Mouse (Mus musculus): ENCODE data around the gene Tifab.
A peak's percentile ranks its signal among the peaks of the same experiment; 100 is the strongest.
"Not testable (repeated sequence)": the region's sequence is repeated elsewhere in the genome, so short reads cannot be mapped to it uniquely, and the experiment has no call there.

Tifab gene

DNA sequence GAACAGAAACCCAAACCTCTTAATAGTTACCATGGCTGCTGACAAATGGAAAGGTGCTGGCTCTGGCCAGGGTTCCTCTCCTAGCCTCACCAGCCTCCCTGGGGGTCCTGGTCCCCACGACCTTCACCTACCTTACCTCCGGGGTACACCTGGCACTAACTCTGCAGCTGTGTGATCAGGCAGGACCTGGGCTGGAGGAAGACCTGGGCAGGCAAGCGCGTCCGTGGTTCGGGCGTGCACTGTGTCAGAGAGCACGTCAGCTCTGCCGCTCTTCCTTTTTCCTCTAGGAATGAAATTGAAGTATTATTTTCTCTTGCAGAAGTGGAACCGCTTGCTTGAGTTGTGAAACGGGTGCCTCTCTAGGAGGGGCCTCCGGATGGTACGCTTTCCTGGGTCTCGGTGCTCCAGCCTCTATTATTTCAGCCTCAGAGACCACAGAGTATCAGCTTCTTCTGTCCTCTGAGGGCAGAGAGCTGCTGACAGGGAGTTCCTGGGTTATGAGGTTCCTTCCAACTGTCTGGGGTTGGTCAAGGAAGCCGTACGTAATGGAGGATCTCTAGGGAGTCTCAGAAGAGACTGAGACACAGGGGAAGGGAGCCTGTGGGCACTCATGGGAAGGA lies at the start of gene Tifab:
Tifab (minus strand) TSS at position 470 of the 620 bp plus-strand sequence.
- no peak for DNase-seq (ENCODE audit: extremely low spot score, low spot score)

DNA sequence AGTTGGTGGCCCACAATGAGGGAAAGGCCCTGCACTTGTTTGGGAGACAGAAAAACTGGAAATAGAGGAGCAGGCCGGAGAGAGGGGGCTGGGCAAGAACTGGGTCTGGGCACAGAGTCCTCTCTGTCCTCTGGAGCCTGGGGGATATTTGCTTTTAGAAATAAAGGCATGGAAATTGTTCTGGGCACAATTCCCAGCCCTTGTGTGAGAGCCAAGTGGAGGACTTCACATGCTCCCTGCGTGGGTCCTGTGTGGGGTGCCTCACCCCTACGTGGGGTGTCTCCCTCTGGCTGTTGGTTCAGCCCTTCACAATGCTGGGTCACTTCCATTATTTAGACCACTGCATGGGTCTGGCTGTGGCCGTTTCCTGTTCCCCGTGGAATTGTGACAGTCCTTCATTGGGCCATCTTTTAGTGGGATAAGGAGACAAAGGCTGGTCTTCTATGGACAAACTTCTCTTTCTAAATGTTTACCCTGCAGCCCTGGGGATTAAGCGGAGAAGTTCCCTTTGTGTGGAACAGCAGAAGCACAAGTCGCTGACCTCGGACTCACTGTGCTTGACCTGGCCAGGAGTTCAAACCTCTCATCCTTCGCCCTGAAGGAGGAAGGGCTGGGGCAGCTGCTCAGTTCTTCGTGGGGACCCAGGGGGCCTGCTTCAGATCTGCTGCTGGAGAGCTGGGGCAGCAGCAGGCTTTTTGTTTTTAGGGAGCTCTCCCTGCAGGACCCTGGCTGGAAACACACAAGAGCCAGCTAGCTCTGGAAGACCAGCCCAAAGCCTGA lies 47.7 kb upstream of the Tifab start:
- no peak for DNase-seq (ENCODE audit: extremely low spot score, low spot score)

DNA sequence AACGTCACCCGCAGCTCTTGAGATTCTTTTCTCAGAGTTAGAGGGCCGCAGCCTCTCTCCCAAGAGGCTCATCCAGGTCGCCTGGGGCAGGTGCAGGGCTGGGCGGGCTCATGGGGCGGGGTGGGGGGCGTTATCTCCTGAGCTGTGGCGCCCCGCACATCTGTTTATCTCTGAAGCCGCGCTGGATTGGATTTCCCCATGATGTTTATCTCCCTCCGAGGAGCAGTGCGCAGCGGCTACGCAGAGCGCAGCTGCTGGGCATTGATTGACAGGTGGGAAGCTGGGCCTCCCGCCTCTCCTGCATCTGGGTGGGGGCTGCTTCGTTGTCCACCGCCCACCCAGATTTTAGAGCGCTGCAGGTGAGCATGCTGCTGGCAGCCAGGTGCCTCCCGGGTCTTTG lies 44.9 kb upstream of the Tifab start:
- no peak for DNase-seq (ENCODE audit: extremely low spot score, low spot score)

DNA sequence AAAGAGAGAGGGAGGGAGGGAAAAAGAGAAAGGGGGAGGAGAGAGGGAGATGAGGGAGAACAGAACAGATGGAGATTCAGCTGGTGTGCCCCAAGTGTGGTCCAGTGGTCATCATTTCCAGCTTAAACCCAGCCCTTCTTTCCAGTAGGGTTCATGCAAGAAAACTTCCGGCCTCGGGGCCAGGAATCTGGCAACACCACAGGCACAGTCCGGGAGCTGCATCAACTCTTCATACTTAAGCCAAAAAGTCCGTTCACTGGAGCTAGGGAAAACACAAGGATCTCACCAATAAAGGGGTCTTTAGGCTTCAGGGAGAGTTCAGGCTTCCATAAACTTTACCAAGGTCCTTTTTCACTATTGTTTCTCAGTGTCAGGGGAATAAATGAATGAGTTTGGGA lies 44.2 kb upstream of the Tifab start:
- no peak for DNase-seq (ENCODE audit: extremely low spot score, low spot score)

DNA sequence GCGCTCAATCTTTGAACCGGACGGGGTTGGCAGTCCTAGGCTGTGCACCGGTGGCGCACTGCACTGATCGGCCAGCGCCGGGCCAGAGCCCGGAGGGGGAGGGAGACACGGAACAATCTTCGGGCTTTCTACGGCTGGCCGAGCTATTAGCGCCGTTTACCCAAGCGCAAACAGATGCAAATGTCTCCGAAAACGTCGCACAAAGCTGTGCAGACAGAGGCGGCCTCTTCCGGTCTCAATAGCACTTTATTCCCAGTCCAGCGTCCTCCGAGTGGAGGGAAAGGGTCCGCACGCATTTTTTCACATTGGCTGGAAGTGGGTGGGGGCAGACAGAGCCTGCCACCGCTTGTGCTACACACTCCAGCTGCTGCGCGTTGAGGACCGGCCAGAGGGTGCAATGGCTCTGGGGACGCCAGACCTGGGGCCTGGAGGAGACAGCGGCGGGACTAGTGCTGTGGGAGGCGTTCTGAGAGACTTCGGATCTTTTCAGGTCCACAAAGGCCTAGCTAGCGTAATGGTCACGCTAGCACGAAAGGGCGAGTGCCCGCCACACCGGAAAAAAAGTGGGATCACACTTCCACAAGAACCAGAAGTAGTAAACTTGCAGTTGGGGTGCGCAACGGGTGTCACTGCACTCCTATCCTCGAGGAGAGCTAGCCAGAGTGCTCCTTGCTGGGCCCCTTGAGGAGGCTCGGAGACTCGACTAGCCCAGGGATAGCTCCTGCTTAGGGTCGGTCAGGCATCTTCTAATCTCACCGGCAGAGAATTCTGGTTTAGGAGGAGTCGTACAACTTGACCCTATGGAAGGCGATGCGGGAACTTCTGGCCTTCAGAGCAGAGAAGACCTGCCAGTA lies 43.5 kb upstream of the Tifab start:
- peak; percentile 64 for DNase-seq (ENCODE audit: extremely low spot score, low spot score)

DNA sequence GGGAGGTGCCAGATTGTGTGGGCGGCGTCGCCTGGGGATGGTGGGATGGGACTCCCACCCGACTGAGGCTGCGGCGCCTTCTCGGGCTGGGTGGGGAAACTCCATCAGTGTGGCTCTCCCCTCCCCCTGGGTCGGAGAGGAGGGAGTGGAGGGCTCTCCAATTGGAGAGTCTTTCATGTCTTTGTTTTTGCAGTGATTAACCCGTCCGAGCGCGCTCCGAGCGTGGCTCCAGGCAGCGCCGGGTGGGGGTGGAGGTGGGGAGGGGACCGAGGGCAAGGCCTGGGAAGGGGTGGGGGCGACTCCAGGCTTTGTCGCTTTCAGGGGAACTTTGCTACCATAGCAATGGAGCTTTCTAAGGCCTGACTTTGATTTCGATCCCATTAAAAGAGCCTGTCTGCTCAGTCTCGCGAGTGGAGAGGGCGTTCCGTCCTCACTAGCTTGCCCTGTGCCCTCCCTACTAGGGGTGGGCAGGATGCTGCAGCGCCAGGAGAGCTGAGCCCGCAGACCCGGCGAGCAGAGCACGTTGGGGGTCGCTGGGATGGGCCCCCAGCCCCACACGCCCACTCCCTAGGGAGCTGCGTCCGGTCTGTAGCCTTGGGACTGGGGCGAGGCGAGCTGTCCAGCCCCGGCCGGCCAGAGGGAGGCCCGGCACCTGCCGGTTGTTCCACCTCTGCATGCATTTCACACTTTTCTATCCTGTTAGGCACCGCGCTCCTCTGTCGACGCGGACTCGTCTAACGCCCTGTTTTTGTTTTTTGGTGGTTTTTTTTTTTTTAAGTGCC lies 42.6 kb upstream of the Tifab start:
- DNase-seq (ENCODE audit: extremely low spot score, low spot score): peak; percentile 76

DNA sequence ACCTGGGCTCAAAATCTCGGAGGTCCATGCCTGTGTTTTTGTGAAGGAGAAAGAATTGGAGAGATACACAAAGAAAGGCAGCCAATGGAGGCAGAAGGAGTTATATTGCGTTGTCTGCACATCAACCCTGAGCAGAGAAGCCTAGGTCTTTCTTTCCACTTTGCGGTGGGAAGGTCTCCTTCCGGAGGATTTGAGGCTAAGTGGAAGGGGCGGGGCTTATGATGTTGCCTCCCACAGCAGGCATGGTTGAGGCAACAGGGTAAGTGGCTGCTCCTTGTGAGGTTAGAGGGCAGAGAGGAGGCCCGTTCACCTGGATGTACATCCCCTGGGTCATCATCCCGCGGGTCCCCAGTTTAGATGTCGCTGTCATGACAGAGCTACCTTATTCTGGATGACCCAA lies 40.6 kb upstream of the Tifab start:
- DNase-seq (ENCODE audit: extremely low spot score, low spot score): no peak

DNA sequence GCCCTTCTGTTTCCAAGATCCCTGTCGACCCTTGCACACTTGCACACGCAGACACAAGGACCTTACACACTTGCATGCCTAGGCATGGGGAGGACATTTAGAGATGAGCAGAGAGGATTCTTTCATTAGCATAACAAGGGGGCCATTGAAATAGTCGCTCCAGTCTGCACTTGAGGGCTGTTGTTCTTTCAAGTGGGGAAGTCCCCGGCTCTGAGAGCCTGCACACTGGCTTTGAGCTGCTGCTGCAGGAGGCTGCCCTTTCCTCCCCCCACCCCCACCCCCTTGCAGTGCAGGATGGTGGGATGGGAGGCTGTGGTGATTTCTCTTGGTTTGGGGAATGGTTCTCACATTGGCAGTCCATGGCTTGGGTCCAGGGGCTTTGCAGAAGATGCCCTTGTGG lies 37.4 kb upstream of the Tifab start:
- DNase-seq (ENCODE audit: extremely low spot score, low spot score): no peak

DNA sequence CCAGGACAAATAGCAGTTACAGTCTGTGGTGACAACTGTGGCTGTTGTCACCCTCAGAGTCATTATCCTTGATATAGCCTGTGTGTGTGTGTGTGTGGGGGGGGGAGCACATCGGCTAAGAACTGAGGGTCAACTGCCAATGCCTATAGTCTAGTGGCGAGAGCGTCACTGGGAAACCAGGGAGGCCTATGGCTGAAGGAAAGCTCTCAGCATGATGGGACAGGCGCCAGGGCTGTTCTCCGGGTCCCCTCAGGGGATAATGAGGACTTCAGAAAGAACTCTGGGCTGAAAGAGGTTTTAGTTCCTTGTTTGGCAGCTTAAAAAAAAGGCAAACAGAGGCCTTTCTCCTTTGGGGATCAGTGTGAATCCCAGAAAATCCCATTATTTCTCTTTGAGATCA lies 35.9 kb upstream of the Tifab start:
- DNase-seq (ENCODE audit: extremely low spot score, low spot score): no peak

DNA sequence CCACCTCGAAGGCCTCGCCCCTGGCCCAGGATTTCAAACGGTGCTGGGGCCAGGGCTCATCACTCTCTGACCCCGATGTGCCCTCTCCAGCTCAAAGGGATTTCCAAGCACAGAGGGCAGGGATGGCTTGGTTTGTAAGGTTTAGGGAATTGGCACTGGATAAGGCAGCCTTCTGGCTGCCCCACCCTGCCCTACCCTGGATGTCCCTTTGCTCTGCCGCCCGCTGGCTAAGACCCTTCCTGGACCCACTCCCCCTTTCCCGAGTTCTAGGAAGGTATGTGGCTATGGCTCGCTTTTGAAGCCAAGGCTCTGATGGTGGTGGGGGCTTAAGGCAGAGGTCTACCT lies 30.4 kb upstream of the Tifab start:
- DNase-seq (ENCODE audit: extremely low spot score, low spot score): no peak

DNA sequence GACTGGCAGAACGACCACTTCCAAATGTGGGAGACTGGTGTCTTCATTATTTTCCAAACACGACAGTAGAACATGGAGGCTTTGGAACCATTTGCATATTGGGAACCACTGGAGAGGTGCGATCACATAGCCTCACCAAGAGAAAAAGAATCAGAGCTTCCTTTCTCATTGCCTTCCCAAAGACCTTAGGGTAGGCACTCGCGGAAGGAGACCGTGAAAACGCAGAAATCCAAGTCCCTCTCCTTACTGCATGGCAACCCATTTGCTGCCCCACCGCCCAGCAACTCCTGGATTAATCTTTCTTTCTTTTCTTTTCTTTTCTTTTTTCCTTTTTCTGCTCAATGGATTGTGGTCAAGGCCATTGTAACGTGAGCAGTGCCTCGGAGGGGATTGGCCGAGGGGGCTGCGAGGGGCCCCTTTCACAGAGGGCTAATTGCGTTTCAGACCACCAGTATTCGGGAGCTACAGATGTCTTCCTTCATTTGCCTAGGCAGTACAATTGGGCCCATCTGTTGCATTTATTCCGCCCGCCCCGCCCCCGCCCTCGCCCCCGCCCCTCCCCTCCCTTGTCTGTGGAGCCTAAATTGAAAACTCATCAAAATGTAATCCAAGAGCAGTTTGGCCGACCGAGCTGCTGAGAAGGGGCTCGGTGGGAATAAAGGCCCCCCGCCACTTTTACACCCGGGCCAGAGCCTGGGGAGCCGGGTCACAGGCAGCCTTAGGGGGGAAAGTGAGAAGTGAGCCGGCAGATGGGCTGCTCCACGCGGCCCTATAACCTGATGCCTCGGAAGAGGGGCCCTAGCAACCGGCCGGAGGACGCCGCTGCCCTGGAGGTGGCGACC lies 29.8 kb upstream of the Tifab start:
- peak; percentile 73 for DNase-seq (ENCODE audit: extremely low spot score, low spot score)

DNA sequence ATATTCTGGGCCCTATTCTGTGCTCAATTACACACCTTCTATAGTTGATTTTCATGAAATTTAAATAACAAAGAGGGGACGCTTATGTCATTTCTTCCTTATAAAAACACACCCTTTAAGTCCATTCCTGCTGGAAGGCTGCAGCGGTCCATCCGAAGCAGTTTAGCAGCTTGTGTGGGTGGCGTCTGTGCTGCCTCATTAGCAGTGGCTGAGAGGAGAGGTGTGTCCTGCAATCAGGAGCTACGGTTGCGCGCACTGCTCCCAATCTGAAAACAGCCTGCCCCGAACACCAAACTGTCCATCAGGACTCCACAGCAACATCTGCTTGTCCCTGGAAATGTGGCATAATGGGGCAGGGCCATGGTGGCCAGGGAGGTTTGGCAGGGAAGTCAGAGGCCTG lies 20.8 kb upstream of the Tifab start:
- DNase-seq (ENCODE audit: extremely low spot score, low spot score): no peak

DNA sequence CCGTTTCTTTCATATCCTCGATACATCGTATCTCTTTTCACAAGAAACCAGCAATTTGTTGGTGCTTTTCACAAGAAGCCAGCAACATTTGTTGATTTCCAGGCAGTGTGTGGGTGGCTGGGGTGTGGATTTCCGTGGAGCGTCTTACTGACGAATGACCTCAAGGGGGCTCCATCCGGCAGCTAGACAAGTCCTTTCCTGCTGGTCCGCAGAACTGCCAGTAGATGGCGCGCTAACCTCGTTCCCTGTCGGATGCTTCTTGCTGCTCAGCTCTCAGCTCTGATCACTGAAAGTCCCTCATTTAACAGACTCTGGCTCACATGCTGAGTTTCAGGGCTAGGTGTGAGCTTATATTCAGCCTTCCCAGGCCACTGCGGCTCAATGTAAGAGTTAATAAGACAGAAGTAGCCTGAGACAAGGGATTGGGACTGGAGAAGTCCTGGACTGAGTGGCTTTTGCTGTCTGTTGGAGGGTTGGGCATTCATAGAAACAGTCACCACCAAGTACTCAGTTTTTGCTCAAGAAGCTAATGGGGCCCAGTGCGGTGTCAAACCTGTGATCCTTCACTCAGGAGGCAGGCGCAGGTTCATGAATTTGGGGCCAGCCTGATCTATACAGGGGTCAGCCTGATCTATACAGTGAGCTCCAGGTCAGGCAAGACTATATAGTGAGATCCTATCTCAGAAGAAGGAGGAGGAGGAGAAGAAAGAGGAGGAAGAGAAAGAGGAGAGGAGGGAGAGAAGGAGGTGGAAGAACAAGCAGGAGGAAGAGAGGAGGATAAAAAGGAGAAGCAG lies 19.0 kb upstream of the Tifab start:
- DNase-seq (ENCODE audit: extremely low spot score, low spot score): peak; percentile 88

DNA sequence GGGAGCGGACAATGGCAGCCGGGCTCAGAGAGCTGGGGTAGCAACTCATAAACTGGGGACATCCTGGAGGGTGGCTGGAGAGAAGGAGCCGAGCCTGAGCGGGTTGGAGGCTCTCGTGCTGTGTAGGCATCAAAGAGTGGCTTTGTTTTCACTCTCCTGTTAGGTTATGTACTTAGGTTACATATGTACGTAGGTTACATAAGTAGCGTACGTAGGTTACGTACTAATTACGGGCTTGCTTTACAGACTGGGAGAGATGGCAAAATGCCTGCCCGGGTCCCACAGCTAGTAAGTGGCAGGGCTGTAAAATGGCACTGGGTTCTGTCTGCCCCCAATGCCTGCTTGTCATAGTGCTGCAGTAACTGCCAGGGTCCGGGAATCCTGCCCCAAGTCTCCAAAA lies 18.3 kb upstream of the Tifab start:
- DNase-seq (ENCODE audit: extremely low spot score, low spot score): peak; percentile 35

DNA sequence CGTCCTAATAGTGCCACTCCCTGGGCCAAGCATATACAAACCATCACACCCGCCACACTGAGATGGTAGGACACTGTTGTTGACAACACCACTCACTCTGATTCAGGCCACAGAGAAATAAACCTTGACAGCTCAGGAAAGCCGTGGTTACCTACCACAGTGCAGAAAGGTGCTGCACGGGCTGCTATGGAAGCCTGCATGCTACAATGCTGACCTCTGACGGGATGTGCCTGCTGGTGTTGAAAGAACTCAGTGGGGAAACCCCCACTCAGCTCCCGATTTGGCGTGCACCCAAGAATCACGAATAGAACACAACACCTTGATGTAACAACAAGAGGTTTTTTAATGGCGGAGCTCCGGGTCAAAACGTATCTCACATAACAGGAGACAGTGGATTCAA lies 17.1 kb upstream of the Tifab start:
- not testable (repeated sequence) for DNase-seq (ENCODE audit: extremely low spot score, low spot score)

DNA sequence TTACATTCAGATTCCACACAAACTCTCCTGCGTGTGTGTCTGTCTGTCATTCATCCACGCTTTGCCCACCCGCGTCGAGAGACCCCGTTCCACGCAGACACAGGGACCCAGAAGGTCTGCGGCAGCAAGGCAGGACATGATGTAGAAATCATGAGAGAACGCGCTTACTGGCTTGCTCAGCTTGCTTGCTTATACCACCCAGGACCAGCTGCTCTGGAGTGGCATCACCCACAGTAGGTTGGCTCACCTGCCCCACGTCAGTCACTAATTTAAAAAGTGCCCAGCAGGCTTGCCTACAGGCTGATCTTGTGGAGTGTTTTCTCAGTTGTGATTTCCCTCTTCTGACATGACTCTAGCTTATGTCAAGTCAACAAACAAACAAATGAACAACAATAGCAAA lies 15.5 kb upstream of the Tifab start:
- not testable (repeated sequence) for DNase-seq (ENCODE audit: extremely low spot score, low spot score)

DNA sequence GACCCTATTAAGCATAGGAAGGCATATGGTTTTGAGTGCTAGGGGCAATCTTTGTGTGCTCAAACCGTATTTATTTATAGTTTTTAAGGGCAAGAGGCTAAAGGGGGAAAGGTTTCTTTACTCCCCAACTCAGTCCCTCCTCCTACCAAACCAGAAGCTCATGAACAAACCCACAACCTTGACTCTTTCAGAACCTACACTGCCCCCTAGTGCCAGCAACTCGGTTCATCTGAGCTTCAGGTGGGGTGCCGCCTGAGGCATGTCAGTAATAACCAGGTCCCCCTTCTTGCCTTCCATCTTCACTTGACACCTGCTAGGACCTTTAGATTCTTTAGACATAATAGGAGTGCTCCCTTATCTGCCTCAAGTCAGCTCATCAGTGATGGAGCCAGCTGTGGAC lies 12.5 kb upstream of the Tifab start:
- no peak for DNase-seq (ENCODE audit: extremely low spot score, low spot score)

DNA sequence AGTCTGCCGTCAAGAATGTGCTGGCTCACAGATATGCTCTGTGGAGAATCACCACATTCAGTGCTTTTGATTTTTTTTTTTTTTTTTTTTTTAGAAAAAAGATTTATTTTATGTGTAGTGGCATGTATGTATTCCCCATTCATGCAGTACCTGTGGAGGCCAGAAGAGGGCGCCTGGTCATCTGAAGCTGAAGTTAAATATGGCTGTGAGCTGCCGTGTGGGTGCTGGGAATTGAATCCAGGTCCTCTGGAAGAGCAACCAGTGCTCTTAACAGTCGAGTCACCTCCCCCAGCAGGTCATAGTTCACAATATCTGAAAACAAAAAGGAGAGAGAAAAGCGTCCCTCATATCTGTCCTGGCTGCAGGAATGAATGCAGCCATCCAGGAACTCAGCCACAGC lies 11.0 kb upstream of the Tifab start:
- no peak for DNase-seq (ENCODE audit: extremely low spot score, low spot score)

DNA sequence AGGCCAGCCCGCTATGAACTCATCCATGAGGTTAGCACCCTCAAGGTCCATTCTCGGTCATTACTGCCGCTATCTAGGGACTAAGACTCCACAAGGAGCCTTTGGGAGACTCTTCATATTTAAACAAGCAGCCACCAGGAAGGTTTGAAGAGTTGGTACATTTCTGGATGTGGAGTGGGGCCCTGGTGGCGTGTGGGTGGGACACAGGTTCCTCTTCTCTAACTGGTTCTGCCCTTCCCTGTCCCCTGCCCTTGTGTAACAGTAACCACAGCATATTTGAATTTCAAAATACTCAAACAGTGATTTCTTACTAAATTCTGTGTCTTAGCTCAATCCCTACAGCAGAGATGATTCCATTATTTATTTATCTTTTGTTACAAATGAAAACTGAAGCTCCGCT lies 5.0 kb upstream of the Tifab start:
- DNase-seq (ENCODE audit: extremely low spot score, low spot score): no peak

DNA sequence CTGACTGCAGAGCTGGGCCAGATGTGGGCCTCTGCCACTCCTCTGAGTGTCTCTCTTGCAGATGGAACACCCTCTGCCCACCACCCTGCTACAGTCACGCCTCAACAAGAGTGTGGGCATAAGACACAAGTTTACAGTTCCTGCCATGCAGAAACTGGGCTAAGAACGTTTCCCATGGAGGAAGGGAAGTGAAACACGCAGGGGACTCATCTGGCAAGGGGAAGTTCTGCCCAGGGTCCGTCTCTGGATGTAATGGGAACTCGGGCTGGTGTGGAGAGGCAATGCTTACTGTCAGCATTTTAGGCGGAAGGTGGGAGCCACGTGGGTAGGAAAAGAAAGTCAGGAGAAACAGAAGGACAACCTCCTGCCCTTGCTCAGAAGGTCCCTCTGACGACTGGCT lies 2.7 kb upstream of the Tifab start:
- no peak for DNase-seq (ENCODE audit: extremely low spot score, low spot score)

Measured in neural tube, embryonic 10.5 days (tissue).